Mouse (Mus musculus): ENCODE measurements around the gene Chd4.
"Not testable (repeated sequence)": the region's sequence is repeated elsewhere in the genome, so short reads cannot be mapped to it uniquely, and the experiment has no call there.

Gene Chd4

DNA sequence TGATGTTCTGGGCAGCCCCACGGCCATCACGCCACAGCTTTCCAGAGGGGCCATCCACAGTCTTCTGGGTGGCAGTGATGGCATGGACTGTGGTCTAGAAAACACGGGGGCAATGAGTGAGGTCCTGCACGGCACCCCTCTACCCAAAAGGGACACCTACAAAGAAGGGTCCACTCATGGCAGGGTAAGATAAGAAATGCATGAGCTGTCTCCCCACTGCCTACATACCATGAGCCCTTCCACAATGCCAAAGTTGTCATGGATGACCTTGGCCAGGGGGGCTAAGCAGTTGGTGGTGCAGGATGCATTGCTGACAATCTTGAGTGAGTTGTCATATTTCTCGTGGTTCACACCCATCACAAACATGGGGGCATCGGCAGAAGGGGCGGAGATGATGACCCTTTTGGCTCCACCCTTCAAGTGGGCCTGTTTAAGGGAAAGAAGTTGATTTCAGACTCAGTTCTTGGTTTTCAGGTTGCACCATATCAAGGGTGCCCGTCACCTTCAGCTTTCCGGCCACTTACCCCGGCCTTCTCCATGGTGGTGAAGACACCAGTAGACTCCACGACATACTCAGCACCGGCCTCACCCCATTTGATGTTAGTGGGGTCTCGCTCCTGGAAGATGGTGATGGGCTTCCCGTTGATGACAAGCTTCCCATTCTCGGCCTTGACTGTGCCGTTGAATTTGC is 67.0 kb downstream of the Chd4 start:
- not testable (repeated sequence) for DNase-seq

DNA sequence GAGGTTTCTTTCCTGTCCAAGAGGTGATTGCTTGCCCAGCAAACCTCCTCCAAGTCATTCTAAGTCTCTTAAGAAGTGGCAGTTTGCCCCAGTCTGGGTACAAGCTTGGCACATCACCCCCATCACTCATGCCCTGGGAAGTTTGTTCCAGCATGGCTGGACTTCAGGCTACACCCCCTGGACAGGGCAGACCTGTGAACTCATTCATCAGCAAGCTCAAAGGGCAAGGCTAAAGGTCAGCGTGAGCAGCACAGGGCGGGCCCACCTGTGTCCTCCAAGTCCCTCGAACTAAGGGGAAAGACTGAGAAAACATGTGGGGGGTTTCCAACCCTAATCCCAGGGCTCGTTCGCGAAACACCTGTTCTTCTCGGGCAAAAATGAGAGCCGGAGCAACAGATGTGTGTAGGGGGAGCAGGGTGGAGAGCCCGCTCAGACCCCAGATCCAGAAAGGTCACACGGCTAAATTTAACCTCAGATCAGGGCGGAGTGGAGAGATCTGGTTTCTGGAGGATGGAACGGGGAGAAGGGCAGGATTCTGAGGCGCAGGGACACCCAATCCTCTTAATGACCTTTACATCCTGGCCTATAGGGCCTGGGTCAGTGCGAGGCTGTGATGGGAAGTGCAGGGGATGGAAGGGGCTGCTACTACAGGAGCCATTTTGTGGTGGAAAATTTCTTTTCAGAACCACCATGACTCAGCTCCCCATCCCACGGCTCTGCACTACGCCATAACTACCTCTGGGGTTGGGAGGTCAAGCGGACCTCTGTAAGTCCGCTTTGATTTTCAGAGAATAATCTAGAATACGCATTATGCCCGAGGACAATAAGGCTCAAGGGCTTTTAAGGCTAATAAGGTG is 68.2 kb downstream of the Chd4 start:
- peak; percentile 50 for DNase-seq

DNA sequence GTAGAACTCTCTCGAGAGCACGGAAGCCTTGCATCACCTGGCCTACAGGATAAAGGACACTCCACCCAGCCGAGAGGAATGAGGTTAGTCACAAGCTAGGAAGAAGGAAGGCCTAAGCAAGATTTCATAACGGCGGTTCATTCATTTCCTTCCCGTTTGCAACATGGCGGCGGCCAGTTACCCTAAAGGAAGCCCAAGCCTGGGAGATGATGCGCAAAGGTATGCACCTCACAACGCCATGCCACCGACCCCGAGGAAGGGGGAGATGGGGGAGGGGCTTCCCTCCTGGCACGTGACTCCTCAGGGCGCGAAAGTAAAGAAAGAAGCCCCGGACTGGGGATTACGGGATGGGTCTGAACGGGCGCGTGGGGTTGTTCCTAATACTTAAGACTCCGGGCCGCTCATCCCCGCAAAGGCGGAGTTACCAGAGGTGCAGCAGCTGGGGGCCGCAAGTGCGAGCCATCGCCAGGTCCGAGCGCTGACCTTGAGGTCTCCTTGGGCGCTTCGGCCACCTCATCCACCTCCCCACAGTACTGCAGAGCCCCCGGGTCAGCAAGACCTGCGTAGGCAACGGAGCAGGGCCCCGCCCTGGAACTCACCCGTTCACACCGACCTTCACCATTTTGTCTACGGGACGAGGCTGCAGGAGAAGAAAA is 69.0 kb downstream of the Chd4 start:
- peak; percentile 83 for DNase-seq

DNA sequence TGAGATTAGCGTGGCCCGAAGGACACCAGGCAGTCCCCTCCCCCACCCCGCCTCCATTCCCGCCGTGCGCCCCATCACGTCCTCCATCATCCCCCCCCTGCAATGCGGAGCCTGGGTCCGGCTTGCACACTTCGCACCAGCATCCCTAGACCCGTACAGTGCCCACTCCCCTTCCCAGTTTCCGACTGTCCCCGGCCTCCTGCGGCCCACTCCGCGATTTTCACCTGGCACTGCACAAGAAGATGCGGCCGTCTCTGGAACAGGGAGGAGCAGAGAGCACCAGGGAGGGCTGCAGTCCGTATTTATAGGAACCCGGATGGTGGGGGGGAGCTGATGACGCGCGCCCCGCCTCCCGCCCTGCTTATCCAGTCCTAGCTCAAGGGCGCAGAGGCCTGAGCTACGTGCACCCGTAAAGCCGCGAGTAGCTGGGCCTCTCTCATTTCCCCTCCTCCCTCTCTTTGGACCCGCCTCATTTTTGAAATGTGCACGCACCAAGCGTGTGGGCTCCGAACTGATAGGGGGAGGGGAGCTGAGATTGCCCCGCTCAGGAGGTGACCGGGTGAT is 69.6 kb downstream of the Chd4 start:
- peak; percentile 99 for DNase-seq

DNA sequence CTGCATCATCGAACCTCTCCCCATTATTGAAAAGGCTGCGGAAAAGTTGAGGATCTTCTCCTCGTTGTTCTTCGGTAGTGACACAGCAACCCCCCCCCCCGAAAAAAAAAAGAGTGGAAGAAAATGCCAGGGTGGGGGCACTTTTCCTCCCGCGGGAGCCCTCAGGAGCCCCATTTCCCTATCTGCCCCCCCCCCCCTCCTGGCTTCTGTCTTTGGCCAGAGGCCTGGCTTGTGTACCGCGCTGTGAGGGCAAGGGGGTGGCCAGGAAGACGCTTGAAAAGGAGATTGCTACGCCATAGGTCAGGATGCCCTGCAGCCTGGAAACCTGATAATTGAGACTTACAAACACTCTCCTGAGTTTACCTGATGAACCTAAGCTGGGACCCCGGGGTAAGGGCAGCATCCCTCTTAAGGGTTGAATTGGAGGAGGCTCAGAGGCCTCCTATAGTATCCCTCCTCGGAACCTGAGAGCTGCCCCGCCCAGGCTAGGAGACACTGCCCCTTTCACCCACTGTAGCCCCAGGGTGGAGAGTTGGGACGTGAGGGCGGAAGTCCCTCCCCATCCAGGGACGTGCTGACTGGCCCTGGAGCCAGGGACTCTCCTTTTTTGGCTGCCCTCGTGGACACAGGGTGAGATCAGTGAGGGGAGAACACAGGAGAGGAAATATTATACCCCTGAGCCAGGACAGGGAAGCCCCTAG is 70.4 kb downstream of the Chd4 start, which contains the start of gene Gapdh:
TSS of gene Gapdh (minus strand) at position 417 of the 701 bp plus-strand sequence.
- peak; percentile 91 for DNase-seq

DNA sequence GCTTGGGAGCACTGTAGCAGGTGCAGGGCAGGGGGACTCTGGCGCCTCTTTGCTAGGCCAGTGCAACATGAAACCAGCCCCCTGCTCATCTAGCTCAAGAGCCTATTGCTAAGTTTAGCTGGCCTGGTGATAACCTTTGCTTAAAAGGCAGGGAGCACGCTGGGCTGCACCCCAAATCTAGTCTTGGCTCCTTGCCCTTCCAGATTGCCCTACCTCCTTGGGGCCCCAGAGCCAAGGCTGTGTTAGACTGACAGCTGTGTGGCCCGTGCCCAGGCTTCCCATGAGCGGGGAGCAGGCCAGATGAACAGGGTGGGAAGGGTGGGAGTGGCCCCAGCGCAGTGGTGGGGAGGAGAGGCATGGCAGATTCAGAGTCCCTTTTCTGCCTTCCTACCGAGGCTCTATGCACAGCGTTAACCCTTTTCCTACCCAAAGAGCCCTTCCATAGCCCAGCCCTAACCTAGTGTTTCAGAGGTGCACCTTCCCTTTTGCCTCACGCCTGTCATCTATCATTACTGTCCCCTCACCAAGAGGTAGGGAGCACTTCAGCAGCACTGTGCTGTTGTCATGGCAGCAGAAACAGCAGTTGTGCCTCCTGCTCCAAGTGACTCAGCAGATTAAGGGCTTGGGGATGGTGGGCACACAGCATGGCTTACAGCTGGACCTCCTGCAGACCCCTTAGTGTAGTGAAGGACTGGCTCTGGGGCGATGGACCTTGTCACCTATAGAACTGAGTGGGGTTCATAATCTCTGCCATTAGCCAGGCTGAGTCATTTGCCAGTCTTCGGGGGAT is 71.3 kb downstream of the Chd4 start:
- peak; percentile 27 for DNase-seq

DNA sequence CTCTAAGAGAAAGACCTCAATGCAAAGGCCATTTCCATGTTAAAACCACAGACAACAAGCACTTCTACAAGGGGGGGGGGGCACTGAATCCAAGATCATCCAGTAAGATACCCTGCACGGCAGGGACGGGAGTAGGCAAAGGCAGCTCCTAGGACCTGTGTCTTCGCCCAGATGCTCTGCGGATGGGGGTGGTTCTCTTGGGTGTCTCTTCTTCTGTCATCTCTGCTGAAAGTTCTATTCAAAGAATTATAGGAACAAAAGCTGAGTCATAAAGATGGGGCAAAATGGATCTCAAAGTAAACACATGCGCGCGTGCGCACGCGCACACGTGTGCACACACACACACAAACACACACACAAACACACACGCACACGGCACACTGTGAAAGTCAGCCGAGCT is 72.3 kb downstream of the Chd4 start:
- DNase-seq = no peak

DNA sequence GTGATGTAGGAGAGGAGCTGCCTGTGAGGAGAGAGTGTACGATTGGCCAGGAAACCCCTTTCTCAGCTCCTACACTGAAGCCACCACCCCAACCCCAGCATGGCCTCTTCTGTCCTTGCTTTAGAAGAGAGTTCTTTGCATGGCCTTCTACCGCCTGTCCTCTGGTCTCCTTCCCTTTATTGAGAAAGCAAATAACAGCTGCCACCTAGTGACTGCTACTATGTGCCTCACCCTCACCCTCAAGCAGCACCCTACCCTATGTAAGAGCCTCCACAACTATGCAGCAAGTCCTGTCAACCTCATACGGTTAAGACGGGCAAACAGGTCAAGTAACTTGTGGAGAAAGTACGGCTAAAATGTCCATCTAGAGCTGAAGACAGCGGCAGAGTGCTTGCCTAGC is 74.4 kb downstream of the Chd4 start:
- DNase-seq = peak; percentile 42

DNA sequence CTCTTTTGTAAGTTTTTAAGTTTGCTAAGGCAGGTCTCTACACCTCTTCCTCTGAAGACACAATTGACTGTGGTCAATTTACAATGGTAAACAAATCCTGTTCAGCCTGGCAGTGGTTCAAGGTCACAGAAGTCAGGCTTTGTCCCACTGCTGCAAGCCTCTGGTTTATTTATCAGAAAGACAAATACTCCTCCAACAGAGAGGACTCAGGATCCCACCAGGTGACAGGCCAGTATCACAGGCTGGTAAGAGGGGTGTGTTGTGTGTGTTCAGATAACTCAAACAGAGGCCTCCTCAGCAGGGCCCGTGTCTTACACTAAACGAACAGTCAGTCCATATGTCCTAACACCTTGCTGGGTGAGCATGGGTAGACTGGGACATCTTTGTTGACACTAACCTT is 76.7 kb downstream of the Chd4 start:
- no peak for DNase-seq

DNA sequence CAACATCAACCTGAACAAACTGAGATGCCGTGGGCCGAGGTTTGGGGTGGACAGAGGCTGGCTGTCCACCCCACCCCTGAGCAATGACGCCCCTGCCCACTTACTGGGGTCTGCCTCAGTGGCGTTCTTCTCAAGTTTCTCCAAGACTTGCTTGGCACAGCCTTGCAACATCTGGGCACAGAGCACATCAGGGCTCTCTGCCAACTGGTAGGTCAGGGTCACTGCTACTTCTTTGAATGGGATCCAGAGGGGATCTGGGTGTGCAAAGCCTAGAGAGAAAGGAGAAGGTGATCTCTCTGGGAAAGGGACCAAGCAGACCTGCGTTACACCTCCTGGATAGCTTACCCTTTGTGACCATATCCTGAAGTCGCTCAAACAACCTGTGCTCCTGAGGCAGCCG is 77.5 kb downstream of the Chd4 start:
- DNase-seq = no peak

DNA sequence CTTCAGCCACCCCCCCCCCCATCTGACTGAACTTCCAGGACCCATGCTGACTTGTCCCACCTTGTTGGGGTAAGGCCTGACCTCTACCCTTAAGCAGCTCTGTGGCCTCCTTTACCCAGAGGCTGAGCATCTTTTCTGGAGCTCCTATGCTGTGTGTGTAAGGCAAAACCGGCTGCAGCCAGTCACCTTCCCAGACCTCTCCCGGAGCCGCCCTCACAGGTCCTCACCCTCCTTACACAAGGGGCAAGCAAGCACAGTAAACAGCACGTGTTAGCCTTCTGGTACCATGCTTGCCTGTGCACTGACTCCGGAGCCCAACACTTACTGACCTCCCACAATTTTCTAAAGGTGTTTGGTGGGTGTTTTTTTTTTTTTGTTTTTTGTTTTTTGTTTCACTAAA is 79.7 kb downstream of the Chd4 start:
- DNase-seq = no peak

DNA sequence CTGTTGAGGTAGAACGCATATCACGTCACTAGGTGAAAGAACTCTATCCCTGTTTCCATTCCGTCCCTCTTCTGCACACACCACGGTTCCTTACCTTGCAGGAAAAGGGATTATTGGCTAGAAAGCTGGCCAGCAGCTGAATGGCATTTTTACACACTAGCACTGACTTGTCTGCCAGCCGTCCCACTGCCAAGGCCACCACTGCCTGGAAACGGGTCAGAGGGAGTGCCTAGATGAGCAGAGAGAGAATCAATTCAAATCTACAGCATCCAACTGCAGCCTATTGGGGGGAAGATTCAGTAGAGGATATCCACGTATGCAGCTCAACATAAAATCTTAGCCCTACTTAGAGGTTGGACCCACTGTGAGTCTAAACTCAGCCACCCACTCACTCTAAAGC is 83.8 kb downstream of the Chd4 start:
- DNase-seq = no peak

All from lung, postnatal 36 days (tissue).